Mouse (Mus musculus) left cerebral cortex, adult 9 months (tissue): ENCODE results near the gene Sec16b.

Experiments used
- DNase-seq, 2 experiments: peaks; one replicate each; pipeline ENCODE4 v3.0.0; 2022; ENCODE audit warnings: low spot score in 2 of 2

Sec16b gene

DNA sequence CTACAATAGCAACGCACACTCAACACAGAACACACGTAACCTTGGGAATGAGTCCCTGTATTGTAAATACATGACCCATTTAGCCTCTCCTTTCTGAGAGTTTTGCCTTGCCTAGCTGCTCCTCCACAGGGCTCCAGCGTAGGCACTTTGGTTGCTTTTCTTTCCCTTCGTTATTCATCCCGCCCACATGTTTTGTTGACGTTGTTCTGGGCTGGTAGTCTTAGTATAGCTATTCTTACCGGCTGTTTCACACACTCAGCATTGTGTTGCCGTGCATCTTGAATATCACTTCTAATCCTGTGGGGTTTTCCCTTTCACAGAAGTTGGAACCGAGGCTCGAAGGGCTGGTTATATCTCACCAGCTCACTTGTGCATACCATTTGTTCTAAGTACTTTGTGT lies 49.2 kb downstream of the Sec16b start:
- peak; percentile 52 to 83 for DNase-seq

GRCm38 (mm10) chr1:157556439-157556838 lies 49.9 kb downstream of the Sec16b start:
- DNase-seq: no peak

DNA sequence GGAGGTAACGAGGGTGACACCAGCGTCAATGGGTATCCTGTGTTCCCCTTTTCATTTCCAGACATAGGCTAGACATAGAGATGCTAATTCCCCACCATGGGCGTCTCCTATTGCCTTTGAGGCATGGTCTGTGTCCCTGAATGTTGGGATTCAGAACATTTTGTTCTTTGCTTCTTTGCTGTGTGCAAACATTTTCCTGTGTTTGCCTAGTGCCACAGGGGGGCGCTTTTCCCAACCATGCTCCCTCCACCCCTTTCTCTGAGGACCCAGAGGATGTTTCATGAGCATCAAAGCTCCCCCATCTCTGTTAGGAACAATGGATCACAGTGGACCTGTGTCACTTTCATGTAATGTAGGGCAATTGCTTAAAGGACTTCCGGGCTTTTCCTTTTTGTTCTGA lies 51.6 kb downstream of the Sec16b start:
- no peak for DNase-seq

GRCm38 (mm10) chr1:157559986-157560385 lies 53.5 kb downstream of the Sec16b start:
- DNase-seq: no peak

- no peak for DNase-seq
Observed at GRCm38 (mm10) chr1:157560654-157561386, 54.3 kb downstream of the Sec16b start.

- no peak for DNase-seq
Observed at GRCm38 (mm10) chr1:157567819-157568218, 61.3 kb downstream of the Sec16b start.

DNA sequence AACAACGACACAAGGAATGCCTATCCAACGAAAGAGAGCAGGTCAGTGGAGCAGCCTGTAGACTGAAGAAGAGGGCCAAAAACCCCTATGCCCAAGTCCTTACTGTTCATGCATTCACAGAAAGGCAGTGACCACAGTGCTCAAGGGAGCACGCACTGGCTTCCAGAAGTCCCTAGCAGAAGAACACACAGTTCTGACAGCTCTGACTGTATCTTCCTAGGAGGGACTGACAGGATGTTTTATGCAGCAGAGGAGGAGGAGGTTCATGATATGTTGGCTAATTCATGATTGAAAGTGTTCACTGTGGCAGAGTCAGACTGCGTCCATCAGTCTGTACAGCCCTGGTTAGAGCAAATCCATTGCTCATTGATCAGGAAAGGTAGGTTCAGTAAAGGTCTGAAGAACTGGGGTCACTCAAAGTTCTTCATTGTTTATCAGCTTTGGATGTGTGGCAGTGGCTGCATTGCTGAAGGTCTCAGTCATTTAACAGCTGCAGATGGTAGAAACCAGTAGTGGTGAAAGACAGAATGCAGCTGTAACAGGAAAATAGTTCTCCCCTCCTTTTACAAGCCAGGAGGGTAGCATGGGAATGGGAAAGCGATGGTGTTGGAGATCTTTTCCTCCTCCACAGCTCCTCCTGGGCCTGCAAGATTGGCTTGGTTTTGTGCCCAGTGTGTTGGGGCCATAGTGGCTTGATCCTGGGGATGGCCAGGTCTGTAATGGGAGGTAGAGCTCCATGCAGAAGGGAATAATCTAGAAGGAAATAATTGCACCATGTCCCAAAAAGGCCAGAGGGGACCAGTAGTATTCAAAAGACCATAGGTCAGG lies 62.9 kb downstream of the Sec16b start:
- no peak for DNase-seq

- no peak for DNase-seq
Observed at GRCm38 (mm10) chr1:157575316-157575715, 68.8 kb downstream of the Sec16b start.

DNA sequence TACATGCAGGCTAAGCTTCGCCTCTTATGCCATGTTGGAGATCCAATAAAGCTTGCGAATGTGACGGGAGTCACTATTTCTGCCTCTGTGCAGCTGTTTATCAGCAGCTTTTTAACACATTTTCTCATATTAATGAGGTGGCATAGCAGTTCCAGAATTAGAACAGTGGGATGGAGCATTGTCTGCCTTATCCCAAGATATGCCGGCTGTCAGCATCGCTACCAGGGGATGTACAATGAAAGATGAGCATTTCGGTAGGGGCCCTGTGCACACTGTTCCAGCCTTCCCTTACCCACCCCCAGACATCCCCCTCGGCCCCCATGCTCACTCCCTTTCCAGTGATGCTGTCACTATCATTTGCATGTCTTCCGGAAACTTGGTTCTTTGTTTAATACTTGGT lies 71.8 kb downstream of the Sec16b start:
- no peak for DNase-seq

GRCm38 (mm10) chr1:157586556-157586955 lies 80.0 kb downstream of the Sec16b start:
- no peak for DNase-seq

- no peak for DNase-seq
Observed at GRCm38 (mm10) chr1:157592039-157592438, 85.5 kb downstream of the Sec16b start.

- no peak for DNase-seq
Observed at GRCm38 (mm10) chr1:157594561-157594960, 88.0 kb downstream of the Sec16b start.

GRCm38 (mm10) chr1:157595165-157595564 lies 88.6 kb downstream of the Sec16b start:
- no peak for DNase-seq

- DNase-seq: no peak
Observed at GRCm38 (mm10) chr1:157604513-157604912, 98.0 kb downstream of the Sec16b start.
